Mouse (Mus musculus) midbrain, embryonic 12.5 days (tissue): ENCODE data around the gene Pth2r. TPM values are rescaled to one million over a fixed set of nuclear protein-coding genes. Genes with fewer than 3 reads are reported as not detected.
A peak's percentile ranks its signal among the peaks of the same experiment; 100 is the strongest.

Experiments
- ATAC-seq: fragments of 200-750 bp; cut with Nextera tagmentation; 2 replicates; pipeline ENCODE4 v1.8.0; 2017; ENCODE audit warnings: low read depth, moderate TSS enrichment, moderate library complexity; ENCODE audit not compliant: low FRiP score
- H3K27ac ChIP-seq: fragments of 300-500 bp; sonication (generic); replicated peaks from 2 replicates; pipeline ENCODE4 v1.5.1; 2016; ENCODE audit warnings: mild to moderate bottlenecking
- H3K27me3 ChIP-seq: fragments of 300-500 bp; sonication (generic); 2 replicates; pipeline ENCODE4 v1.6.1; 2016; ENCODE audit warnings: mild to moderate bottlenecking
- H3K36me3 ChIP-seq: fragments of 300-500 bp; sonication (generic); 2 replicates; pipeline ENCODE4 v1.6.1; 2016
- H3K4me1 ChIP-seq: fragments of 300-500 bp; sonication (generic); 2 replicates; pipeline ENCODE4 v1.6.1; 2016
- H3K4me2 ChIP-seq: fragments of 300-500 bp; sonication (generic); replicated peaks from 2 replicates; pipeline ENCODE4 v1.6.1; 2016; ENCODE audit warnings: mild to moderate bottlenecking, moderate library complexity
- H3K4me3 ChIP-seq: fragments of 300-500 bp; sonication (generic); 2 replicates; pipeline ENCODE4 v1.5.1; 2016; ENCODE audit warnings: mild to moderate bottlenecking
- H3K9ac ChIP-seq: fragments of 300-500 bp; sonication (generic); replicated peaks from 2 replicates; pipeline ENCODE4 v1.6.1; 2016; ENCODE audit warnings: mild to moderate bottlenecking, moderate library complexity
- H3K9me3 ChIP-seq: fragments of 300-500 bp; sonication (generic); 2 replicates; pipeline ENCODE4 v1.6.1; 2016; ENCODE audit warnings: mild to moderate bottlenecking
- WGBS: fragments of 180-500 bp; shearing (Covaris S2); methylation state at CpG from one replicate; pipeline ENCODE4 v1.1.7; 2016; 5-methylcytosine and 5-hydroxymethylcytosine counted together
- polyA plus RNA-seq: library from polyadenylated mRNA; unstranded; fragments of >200 nt; fragmentation: Nextera tagmentation; extraction: Ambion mirVana; gene quantifications from 2 replicates; pipeline ENCODE4 v1.2.1, GENCODE M21; 2016

Pth2r gene
- 0.19 and 0.21 TPM in 2 replicates for polyA plus RNA-seq

DNA sequence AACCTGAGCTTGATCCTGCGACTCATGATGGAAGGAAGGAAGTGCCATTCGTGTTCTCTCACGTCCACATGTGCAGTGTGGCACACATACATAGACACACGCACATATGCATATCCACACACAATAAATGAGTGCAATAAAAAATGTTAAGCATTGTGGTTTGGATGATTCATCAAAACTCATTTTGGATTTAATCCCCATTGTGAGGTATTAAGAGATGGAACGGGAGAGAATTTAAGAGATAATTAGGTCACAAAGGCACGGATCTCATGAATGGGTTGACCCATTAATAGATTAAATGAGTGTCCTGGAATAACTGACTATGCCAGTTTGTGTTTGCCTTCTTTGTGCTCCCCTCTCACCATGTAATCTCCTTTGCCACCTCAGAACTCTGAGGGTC, at the start of gene Pth2r:
TSS of gene Pth2r (plus strand) at position 301 of the 400 bp plus-strand sequence.
- H3K9ac ChIP-seq: no peak within 1 kb of the TSS
- 72% methylated on average over 6 of the region's 6 CpGs for WGBS

DNA sequence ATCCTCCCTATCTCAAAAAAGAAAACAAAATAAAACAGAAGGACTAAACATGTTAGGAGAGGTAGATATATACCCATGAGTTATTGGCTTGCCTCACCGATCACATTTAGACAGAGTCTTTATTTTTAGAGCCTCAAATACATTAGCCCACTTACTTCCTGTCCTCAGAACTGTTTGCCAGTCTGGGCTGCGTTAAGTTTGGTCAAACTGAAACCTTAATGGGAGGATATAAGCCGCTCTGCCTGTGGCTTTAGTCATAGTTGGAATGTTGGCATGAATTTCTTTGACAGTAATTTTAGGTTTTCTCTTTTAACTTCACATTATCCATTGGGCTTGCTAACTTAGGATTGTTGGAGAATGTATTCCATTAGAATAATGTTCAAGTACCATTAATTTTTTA, 44.1 kb upstream of the Pth2r start:
- Histone ChIP-seq H3K9ac (no peak overlapping the region), H3K27me3 (no peaks in the 10 kb centered on the region), H3K36me3 (peaks cover 22% of the 10 kb centered on the region), H3K9me3 (no peaks in the 10 kb centered on the region), H3K4me2 (no peak overlapping the region), H3K4me3 (no peak overlapping the region), H3K4me1 (no peaks in the 10 kb centered on the region), H3K27ac (no peak overlapping the region)
- 93% methylated on average over 3 of the region's 3 CpGs for WGBS
- ATAC-seq: no peak

More for the DNA sequence above, at the start of gene Pth2r:
- peaks cover 4% of the 10 kb centered on the region; the same call in 1 of the 2 replicates for H3K36me3 ChIP-seq
- no peaks in the 10 kb centered on the region for H3K27me3 ChIP-seq
- ATAC-seq: no peak
- no peaks in the 10 kb centered on the region for H3K9me3 ChIP-seq
- no peak within 1 kb of the TSS for H3K4me3 ChIP-seq
- H3K4me2 ChIP-seq: no peak within 1 kb of the TSS
- 0 out of 2 replicates have a peak, but pooled peaks cover 3% of the 10 kb centered on the region for H3K4me1 ChIP-seq
- no peak within 1 kb of the TSS for H3K27ac ChIP-seq

DNA sequence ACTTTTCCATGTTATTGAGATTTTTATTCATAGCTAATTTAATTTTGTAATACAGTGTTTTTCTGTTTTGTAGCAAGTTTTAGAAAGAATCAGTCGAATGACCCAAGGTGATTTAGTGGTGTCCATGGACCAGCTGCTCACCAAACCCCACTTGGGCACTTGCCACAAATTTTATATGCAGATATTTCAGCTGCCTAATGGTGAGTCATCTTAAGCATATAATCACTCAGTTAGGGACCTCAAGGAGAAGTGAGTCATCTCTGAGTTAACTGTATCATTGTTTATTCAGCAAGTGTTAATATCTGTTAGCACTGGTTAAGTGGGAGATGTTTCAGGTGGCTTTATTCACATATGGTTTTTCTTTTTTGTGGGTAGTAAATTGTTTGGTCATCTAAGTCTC, 36.2 kb upstream of the Pth2r start:
- Histone ChIP-seq H3K36me3 (peaks cover 28% of the 10 kb centered on the region), H3K9ac (no peak overlapping the region), H3K4me3 (no peak overlapping the region), H3K27me3 (no peaks in the 10 kb centered on the region), H3K9me3 (no peaks in the 10 kb centered on the region), H3K27ac (no peak overlapping the region), H3K4me1 (no peaks in the 10 kb centered on the region), H3K4me2 (no peak overlapping the region)
- 95% methylated on average over 1 of the region's 1 CpGs for WGBS
- ATAC-seq: no peak

DNA sequence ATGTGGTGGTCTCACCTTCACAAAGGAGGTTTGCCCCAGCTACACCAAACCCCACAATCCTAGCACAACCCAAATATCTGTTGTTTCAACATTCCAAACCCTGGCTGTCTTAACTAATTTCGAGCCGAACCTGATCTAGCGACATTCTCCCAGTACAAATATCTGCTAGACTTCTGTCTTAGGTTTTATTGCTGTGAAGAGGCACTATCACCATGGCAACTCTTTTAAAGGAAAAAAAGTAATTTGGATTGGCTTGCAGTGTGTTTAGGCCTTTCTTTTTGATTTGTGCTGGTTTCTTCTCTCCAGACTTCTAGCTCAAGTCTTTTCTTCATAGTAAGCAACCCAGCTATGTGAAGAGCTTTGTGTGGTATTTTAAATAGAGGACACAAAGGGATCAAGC, 1.4 kb upstream of the Pth2r start:
- H3K36me3 ChIP-seq: peaks cover 4% of the 10 kb centered on the region; the same call in 1 of the 2 replicates
- H3K4me1 ChIP-seq: 0 out of 2 replicates have a peak, but pooled peaks cover 3% of the 10 kb centered on the region
- no peaks in the 10 kb centered on the region for H3K9me3 ChIP-seq
- 37% methylated on average over 3 of the region's 3 CpGs for WGBS
- no peak overlapping the region for H3K4me2 ChIP-seq
- ATAC-seq: no peak
- H3K4me3 ChIP-seq: no peak overlapping the region
- H3K9ac ChIP-seq: no peak overlapping the region
- H3K27me3 ChIP-seq: no peaks in the 10 kb centered on the region
- no peak overlapping the region for H3K27ac ChIP-seq

DNA sequence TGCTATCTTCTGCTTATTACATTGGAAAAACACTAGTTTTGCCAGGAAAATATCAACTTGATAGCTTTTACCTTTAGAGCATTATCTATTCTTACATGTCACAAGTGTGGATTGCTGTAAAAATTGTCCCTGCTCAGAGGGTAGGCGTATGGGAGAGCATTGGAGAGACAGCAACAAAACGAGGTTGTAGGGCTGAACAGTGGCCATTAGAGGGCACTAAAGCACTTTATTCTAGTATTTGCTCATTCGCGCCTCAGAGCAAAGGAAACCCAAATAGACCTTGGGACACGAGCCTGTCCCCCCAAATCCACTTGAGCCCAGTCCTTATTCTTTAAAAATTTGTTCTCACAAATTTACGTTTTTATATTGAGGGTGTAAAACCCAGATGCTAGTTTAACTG, 910 bp downstream of the Pth2r start:
- WGBS: 6% methylated on average over 6 of the region's 6 CpGs
- Histone ChIP-seq H3K36me3 (0 out of 2 replicates have a peak, but pooled peaks cover 1% of the 10 kb centered on the region), H3K27ac (no peak overlapping the region), H3K4me1 (0 out of 2 replicates have a peak, but pooled peaks cover 3% of the 10 kb centered on the region), H3K9me3 (no peaks in the 10 kb centered on the region), H3K4me2 (no peak overlapping the region), H3K4me3 (no peak overlapping the region), H3K9ac (no peak overlapping the region), H3K27me3 (no peaks in the 10 kb centered on the region)
- ATAC-seq: no peak

DNA sequence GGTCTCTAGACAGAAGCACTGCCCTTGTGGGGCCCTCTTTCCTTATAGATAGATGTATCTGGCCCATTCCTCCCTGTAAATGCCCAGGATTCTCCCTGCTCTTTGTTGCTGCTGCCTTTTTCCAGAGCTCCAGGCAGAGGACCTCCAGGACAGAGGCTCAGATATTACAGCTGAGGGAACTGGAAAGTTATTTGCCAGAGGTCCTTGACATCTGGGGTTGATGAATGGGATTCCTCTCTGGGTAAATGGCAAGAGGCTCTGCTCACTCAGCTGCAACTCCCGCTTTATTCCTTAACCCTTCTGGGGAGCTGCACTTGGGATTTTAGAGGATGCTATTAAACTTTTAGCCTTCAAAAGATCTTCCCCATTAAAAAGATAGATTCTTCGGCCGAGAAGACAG, 26.6 kb downstream of the Pth2r start:
- Histone ChIP-seq H3K9ac (no peak overlapping the region), H3K27me3 (peaks cover 17% of the 10 kb centered on the region), H3K36me3 (no peaks in the 10 kb centered on the region), H3K4me2 (no peak overlapping the region), H3K9me3 (no peaks in the 10 kb centered on the region), H3K4me3 (no peak overlapping the region), H3K4me1 (peaks cover 7% of the 10 kb centered on the region), H3K27ac (no peak overlapping the region)
- ATAC-seq: no peak
- WGBS: 78% methylated on average over 3 of the region's 3 CpGs

DNA sequence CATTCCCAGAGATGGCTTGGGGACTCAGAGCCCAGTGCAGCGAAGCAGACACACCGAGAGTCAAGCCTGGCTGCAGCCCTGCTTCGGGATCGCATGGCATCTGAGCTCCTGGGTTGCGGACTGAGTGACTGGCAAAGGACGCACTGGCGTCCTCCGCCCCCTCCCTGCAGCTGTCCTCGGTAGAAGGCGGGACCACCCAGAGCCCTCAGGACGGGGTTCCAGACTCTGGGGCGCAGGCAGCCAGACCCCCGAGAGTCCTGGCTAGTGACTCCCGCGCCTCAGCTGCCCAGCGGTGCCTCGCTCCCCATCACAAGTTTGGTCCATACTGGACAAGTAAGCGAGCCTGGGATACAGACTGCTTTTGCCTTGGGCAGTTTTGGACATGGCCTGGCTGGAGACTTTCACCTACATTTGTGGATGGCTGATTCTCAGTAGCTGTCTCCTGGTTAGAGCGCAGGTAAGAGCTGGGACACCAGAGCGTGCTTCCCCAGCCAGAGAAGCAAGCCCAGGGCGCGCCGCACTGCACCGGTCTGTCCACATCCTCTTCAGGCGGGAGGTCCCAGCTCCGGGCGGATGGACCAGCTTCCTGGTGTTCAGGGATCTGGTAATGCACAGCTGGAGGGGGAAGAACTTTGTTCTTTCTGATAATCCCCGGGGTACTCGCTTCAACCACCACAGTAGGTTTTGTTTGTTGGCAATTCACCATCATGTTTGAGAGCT, 29.5 kb downstream of the Pth2r start:
- peak; percentile 69; the same call in 1 of the 2 replicates for ATAC-seq
- H3K4me3 ChIP-seq: peak overlapping the region; percentile 44
- peak overlapping the region; percentile 87 for H3K4me2 ChIP-seq
- H3K4me1 ChIP-seq: peaks cover 7% of the 10 kb centered on the region
- under 1% methylated on average over 29 of the region's 29 CpGs for WGBS
- H3K36me3 ChIP-seq: no peaks in the 10 kb centered on the region
- peak overlapping the region; percentile 41 for H3K9ac ChIP-seq
- no peak overlapping the region for H3K27ac ChIP-seq
- H3K9me3 ChIP-seq: no peaks in the 10 kb centered on the region
- peaks cover 17% of the 10 kb centered on the region for H3K27me3 ChIP-seq

DNA sequence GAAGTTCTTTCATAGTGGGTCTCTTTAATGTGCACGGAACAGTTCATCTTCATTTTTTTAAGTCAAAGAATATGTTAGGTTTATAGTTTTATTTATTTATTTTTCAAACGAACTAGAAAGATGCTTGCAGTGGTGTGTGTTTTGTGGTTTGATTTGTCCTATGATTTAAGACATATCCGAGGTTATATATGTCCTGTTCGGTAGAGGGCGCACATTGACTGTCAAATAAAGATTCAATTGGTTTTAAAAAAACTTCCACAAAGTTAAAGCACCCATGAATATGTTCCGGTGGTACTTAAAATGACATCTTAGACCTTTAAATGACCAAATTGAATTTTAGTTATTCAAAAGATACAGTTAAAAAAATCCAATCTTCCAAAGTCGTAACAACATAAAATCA, 30.3 kb downstream of the Pth2r start:
- no peak overlapping the region for H3K9ac ChIP-seq

DNA sequence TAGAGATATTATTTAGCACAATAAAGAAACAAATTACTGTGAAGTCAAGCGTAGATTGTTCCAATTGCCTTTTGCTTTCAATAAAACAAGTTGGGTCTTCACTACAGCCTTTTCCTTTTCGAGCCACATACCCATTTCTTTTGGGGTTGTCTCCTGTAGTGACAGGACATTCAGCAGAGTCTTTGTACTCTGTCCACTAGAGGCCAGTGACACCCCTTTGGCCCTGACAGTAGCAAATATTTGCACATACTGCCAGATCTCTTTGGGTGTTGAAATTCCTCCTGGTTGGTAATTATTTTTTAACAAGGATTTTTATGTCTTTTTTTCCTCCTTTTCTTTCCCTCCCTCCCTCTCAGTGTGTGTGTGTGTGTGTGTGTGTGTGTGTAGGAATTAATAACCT, 31.0 kb downstream of the Pth2r start:
- Histone ChIP-seq H3K4me3 (no peak overlapping the region), H3K9ac (no peak overlapping the region), H3K4me2 (no peak overlapping the region), H3K27me3 (peaks cover 17% of the 10 kb centered on the region), H3K36me3 (no peaks in the 10 kb centered on the region), H3K27ac (no peak overlapping the region), H3K9me3 (no peaks in the 10 kb centered on the region), H3K4me1 (peaks cover 7% of the 10 kb centered on the region)
- WGBS: 58% methylated on average over 2 of the region's 2 CpGs
- ATAC-seq: no peak

More for the DNA sequence above, 30.3 kb downstream of the Pth2r start:
- H3K4me3 ChIP-seq: peak overlapping the region; percentile 44
- no peaks in the 10 kb centered on the region for H3K36me3 ChIP-seq
- no peak for ATAC-seq
- H3K27me3 ChIP-seq: peaks cover 17% of the 10 kb centered on the region
- H3K4me1 ChIP-seq: peaks cover 7% of the 10 kb centered on the region
- 10% methylated on average over 7 of the region's 7 CpGs for WGBS
- H3K27ac ChIP-seq: no peak overlapping the region
- no peaks in the 10 kb centered on the region for H3K9me3 ChIP-seq
- peak overlapping the region; percentile 87 for H3K4me2 ChIP-seq

DNA sequence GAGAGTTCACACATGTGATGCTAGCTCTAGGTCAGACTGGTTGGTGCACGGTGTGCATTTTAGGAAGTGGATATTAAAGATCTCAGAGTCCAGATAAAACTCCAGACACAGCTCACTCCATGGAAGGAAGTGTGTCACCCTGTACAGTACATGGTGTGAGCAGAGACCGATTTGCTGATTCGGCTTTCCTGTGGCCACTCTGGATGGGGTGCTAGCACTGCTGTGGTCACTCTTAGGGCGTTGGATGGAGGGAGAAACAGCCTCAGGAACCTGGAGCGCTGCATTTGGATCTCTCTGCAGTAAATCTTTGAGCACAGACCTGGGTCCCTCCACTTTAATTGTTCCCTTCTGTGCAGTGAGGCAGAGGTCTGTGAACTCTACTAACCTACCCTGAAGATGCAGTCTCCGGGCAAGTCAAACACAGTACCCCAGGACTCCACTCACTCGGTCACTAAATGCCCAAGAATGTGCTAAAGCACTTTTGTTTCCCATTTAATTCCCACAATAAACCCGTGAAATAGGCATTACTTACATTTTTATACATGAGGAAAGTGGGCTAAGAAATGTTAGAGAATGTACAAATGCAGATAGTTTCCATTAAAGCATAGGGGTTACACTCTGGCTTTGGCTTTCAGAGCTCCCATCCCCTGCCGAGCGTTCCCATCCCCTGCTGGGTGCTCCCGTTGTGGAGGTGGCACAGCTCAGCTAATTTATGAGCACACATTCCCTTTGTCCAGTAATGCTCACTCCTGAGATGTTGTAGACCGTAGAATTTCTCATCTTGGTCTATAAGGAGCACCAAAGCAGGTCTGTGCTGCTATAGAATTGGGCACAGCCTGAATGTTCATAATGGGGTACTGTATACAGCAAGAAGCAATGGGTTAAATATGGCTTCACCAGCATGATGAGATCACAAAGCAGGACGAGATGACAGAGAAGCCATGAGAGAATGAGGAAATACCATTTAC, 32.5 kb downstream of the Pth2r start:
- Histone ChIP-seq H3K27ac (no peak overlapping the region), H3K4me3 (no peak overlapping the region), H3K36me3 (no peaks in the 10 kb centered on the region), H3K27me3 (peaks cover 17% of the 10 kb centered on the region), H3K4me1 (peaks cover 7% of the 10 kb centered on the region), H3K9me3 (no peaks in the 10 kb centered on the region), H3K9ac (no peak overlapping the region), H3K4me2 (no peak overlapping the region)
- WGBS: 62% methylated on average over 13 of the region's 13 CpGs
- ATAC-seq: no peak

DNA sequence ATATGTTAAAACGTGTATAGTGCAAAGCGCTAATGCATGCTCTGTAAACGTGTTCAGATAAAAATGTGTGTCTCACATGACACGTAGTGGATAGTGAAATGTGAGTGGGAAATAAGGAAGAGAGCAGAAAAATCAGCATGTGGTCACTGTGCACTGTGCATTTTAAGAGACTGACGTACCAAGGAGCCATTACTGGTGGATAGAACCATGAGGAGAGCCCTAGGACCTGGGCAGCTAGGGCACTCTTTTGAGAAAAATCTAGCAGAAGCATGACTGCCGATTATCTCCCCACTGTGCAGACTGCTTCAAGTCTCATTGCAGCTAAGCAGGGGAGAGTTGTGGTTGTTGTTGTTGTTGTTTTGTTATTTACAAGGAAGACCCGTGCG, 33.2 kb downstream of the Pth2r start:
- Histone ChIP-seq H3K27ac (no peak overlapping the region), H3K4me3 (no peak overlapping the region), H3K4me2 (no peak overlapping the region), H3K36me3 (no peaks in the 10 kb centered on the region), H3K9ac (no peak overlapping the region), H3K4me1 (peaks cover 7% of the 10 kb centered on the region), H3K27me3 (peaks cover 17% of the 10 kb centered on the region), H3K9me3 (no peaks in the 10 kb centered on the region)
- WGBS: 86% methylated on average over 8 of the region's 8 CpGs
- ATAC-seq: no peak

DNA sequence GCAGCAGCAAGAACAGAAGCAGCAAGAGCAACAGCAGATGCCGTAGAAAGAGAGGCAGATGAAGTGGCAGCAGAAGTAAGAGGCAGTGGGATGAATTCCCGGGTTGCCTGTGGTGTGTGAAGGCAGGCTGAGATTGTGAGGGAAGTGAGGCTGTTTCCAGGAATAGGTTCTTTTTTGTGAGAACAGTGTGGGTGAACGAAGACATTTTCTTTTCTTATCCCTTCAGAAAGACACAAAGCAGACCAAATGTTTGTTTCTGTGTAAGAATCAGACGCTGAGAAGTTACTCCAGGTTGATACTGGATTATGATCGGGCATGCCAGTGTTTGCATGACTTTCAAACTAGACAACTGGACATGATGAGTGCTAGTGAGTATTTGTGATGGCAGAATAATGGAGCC, 52.2 kb downstream of the Pth2r start:
- no peak overlapping the region for H3K4me3 ChIP-seq
- WGBS: 91% methylated on average over 5 of the region's 5 CpGs
- no peaks in the 10 kb centered on the region for H3K27me3 ChIP-seq
- H3K9me3 ChIP-seq: no peaks in the 10 kb centered on the region
- ATAC-seq: no peak
- no peak overlapping the region for H3K4me2 ChIP-seq
- H3K36me3 ChIP-seq: no peaks in the 10 kb centered on the region
- no peak overlapping the region for H3K27ac ChIP-seq
- H3K4me1 ChIP-seq: no peaks in the 10 kb centered on the region
- no peak overlapping the region for H3K9ac ChIP-seq
